Mouse (Mus musculus): ENCODE data around the gene Cadps2.

Cadps2 gene

DNA sequence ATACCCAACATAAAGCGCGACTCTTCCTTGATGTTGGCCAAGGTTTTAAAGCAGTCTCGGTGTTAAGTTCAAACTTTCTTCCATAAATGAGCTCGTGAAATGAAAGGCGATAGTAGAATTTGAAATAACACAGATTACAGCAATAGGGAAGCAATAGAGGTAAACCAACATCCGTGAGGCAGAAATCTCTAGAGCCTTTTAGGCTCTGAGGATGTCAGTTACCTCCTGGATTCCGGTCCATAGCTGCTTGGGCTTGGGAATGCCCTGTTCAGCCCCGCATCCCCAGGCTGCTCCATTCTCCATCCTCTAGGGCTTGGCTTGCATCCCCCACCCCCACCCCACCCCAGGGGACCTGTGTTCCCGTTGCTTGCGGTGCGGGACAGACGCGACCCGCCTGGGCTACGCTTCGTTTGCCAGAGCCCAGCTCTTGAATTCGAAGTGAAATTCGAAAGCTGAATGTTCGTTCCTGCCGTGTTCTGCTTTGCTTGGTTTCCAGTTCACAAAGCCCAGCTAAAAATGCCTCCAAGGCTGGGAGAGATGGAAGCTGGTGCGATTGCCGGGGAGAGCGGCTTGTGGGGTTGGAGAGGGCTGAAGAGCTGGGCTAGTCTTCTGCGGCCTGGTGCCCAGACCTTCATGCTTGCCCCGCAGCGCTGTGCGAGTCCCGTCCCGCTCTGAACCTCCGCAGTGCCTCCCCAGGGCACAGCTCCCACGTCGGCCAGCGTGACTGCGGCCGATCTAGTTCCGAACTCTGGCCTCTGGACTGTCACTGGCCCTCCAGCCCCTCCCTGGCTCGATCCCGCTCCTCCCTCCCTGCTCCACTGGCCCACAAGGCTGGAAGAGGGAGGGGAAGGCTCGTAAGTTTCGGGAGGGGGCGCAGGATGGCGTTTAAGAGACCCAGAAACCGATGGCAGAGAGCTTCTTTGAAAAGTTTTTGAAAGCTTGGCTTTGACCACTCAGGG lies 585.6 kb downstream of the Cadps2 start:
- in situ Hi-C loops (cut with MboI, MseI): no loop called here

- in situ Hi-C loops (cut with MboI, MseI): no loop called here
Observed at GRCm38 (mm10) chr6:23252196-23253135, 586.8 kb downstream of the Cadps2 start.

DNA sequence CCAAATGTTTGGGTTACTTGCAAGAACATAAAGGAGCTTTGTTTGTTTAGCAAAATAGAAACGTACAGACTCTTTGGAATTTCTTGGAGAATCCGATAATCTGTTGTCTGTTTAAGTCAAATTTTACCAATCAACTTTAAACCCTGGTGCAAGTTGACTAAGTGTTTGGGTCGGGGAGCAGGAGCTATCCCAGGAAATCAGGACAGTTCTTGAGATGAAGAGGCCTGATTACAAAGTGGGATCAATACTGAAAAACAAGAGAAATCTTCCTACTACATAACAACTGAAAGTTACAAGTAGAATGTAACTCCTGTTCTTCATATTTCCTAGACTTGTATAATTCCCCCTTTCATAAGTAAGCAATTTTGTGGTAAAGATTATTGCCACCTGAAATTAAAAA lies 587.8 kb downstream of the Cadps2 start:
- in situ Hi-C loops (cut with MboI, MseI): no loop called here

GRCm38 (mm10) chr6:23250288-23250955 lies 588.8 kb downstream of the Cadps2 start:
- in situ Hi-C loops (cut with MboI, MseI): no loop called here

DNA sequence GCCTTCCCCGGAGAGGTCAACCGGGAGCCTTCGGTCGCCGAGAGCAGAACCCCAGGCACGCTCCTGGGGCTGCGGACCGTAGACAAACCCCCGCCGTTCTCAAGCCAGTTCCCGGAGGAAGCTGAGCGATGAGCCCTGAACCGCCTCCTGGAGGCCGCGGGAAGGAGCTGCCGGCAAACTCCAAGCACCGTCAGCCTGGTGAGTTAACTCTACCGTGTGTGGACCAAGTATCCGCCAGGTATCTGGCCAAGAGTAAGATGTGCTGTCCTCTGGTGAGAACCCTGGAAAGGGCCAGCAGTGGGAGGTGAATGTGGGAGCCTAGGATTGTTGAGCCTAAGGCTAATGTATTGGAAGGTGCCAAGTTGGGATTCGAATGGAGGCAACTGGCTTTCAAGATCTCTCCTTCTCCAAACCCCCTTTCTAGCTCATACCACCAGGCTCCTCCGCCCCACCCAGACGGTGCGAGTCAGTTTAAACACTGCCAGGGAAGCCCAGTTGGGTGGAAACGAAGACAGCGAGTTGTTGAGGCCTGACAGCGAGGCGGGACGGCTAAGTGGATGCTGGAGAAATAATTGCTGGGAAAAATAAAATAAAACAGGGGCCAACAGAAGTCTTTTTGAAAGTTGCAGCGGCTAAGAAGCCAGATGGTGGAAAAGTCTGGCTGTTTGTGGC lies 589.5 kb downstream of the Cadps2 start:
- in situ Hi-C loops (cut with MboI, MseI): loop anchor here in 1 of 2 experiments (10.0 kb wide), 1 partner anchor 1995 kb away; no protein-coding TSS in a partner anchor

DNA sequence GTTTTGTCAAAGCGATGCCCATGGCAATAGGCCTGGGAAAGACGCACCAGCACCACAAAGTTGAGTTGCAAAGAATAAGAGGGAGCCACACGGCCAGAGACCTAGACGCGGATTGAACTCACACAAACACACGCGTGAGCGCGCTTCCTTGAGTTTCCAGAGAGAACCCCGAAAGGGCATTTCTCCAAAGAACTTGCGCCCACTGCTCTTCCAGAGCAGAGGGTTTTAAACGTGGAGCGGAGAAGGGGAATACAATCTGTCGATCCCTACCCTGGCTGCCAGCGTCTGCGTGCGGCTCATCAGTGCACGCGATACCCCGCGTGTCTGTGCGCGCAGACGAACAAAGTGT lies 590.2 kb downstream of the Cadps2 start:
- in situ Hi-C loops (cut with MboI, MseI): loop anchor here in 1 of 2 experiments (10.0 kb wide), 1 partner anchor 1996 kb away; no protein-coding TSS in a partner anchor

- in situ Hi-C loops (cut with MboI, MseI): loop anchor here in 1 of 2 experiments (10.0 kb wide), 1 partner anchor 1996 kb away; no protein-coding TSS in a partner anchor
Observed at GRCm38 (mm10) chr6:23248313-23249052, 590.7 kb downstream of the Cadps2 start, which contains the start of gene Fezf1. TSS of gene Fezf1 (minus strand) at chr6:23248362.

GRCm38 (mm10) chr6:23247512-23248312 lies 591.5 kb downstream of the Cadps2 start:
- in situ Hi-C loops (cut with MboI, MseI): loop anchor here in 1 of 2 experiments (10.0 kb wide), 1 partner anchor 1997 kb away; no protein-coding TSS in a partner anchor

DNA sequence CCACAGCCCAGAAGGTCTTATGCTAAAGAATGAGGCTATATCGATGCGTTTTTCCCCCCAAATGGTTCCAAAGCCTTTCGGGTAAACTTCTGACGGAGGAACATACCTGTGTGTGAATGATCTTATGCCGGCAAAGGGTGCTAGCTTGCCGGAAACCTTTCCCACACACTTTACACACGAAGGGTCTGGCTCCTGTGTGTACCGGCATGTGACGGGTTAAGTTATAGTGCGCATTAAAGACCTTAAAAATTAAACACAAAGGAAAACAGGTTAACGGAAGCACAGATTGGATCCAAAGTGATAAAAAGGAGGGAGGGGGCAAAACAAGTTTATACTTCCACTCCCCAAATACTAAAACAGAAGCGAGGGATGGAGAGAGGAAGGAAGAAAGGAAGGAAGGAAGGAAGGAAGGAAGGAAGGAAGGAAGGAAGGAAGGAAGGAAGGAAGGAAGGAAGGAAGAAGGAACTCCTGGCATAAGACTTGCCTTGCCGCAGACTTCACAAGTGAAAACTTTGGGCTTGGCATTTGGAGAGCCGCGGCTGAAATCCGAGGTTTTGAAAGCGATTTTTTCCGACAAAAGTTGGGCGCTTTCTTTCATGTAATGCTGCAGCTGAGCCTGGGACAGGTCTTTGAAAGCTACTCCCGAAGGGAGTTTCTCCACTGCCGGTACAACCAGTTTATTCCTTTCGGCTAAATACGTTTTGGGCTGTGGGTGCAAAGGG lies 592.3 kb downstream of the Cadps2 start:
- in situ Hi-C loops (cut with MboI, MseI): loop anchor here in 1 of 2 experiments (10.0 kb wide), 1 partner anchor 1998 kb away; no protein-coding TSS in a partner anchor

GRCm38 (mm10) chr6:23246061-23246789 lies 593.0 kb downstream of the Cadps2 start:
- in situ Hi-C loops (cut with MboI, MseI): loop anchor here in 1 of 2 experiments (10.0 kb wide), 1 partner anchor 1999 kb away; no protein-coding TSS in a partner anchor

DNA sequence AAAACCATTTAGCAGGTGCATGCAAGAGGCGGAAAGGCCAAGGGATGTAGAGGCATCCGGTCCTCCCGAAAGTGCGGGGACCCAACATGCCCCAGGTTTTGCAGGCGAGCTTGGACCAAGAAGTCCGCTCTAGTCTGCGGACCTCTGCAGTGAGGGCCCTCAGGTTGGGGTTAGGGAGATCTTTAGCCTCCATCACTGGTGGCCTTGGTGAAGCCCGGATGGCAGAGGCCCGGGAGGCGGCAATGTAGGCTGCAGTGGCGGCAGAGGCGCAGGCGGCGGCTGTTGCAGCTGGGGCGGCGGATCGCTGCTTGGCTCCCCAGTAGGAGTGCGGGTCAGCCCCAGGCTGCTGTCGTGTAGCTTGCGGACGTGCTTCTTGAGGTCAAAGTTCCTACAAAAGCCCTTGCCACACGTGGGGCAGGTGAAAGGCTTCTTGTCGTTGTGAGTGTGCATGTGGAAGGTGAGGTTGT lies 593.6 kb downstream of the Cadps2 start:
- in situ Hi-C loops (cut with MboI, MseI): loop anchor here in 1 of 2 experiments (10.0 kb wide), 1 partner anchor 1999 kb away; no protein-coding TSS in a partner anchor

- in situ Hi-C loops (cut with MboI, MseI): loop anchor here in 1 of 2 experiments (10.0 kb wide), 1 partner anchor 2000 kb away; no protein-coding TSS in a partner anchor
Observed at GRCm38 (mm10) chr6:23245121-23245520, 594.1 kb downstream of the Cadps2 start.

- in situ Hi-C loops (cut with MboI, MseI): loop anchor here in 1 of 2 experiments (10.0 kb wide), 1 partner anchor 2001 kb away; no protein-coding TSS in a partner anchor
Observed at GRCm38 (mm10) chr6:23243821-23244760, 595.1 kb downstream of the Cadps2 start.
